Mouse (Mus musculus): ENCODE results near the gene Mgmt. TPM values are rescaled to one million over a fixed set of nuclear protein-coding genes. Genes with fewer than 3 reads are reported as not detected.

Mgmt gene
- 0.66 and 0.90 TPM in 2 replicates for total RNA-seq (2014; rRNA removed)
- 1.3 and 1.4 TPM in 2 replicates for polyA plus RNA-seq (2015; fragmentation: Nextera tagmentation; extraction: Ambion mirVana)

GRCm38 (mm10) chr7:136894106-136894986 is at the start of gene Mgmt:
Gene Mgmt, plus strand, starts transcription at chr7:136894614.
- DNase-seq (ENCODE audit: low spot score) (peak; percentile 87), ATAC-seq (ENCODE audit: low FRiP score) (peak; percentile 90)
- Histone ChIP-seq H3K4me3 (ENCODE audit: low read depth, low read length) (peak within 1 kb of the TSS; percentile 27), H3K4me2 (ENCODE audit: low read depth, low read length, poor library complexity, severe bottlenecking) (peak within 1 kb of the TSS; percentile 58), H3K27ac (ENCODE audit: low read depth, low read length) (no peak within 1 kb of the TSS; the same call in 1 of the 2 replicates), H3K36me3 (ENCODE audit: insufficient read depth, low read length) (no peaks in the 10 kb centered on the region), H3K9ac (replicated peaks; ENCODE audit: low read length, poor library complexity, severe bottlenecking) (peak within 1 kb of the TSS; percentile 33), H3K4me1 (ENCODE audit: insufficient read depth, low read length) (no peaks in the 10 kb centered on the region; the same call in 1 of the 2 replicates), H3K9me3 (ENCODE audit: low read length) (no peaks in the 10 kb centered on the region), H3K27me3 (ENCODE audit: insufficient read depth, low read length) (no peaks in the 10 kb centered on the region)
- TF ChIP-seq CTCF (IDR thresholded peaks at IDR 0.05) = no peak
- WGBS = 12% methylated on average over 33 of the region's 33 CpGs

GRCm38 (mm10) chr7:136844835-136845234 is 49.6 kb upstream of the Mgmt start:
- 61% methylated on average over 5 of the region's 5 CpGs for WGBS
- no peaks in the 10 kb centered on the region for H3K9me3 ChIP-seq (ENCODE audit: low read length)
- ATAC-seq (ENCODE audit: low FRiP score) (no peak), DNase-seq (ENCODE audit: low spot score) (no peak)
- no peak overlapping the region for H3K4me2 ChIP-seq (ENCODE audit: low read depth, low read length, poor library complexity, severe bottlenecking)
- peaks cover 2% of the 10 kb centered on the region; the same call in 1 of the 2 replicates for H3K4me1 ChIP-seq (ENCODE audit: insufficient read depth, low read length)
- H3K4me3 ChIP-seq (ENCODE audit: low read depth, low read length) = no peak overlapping the region
- no peaks in the 10 kb centered on the region for H3K36me3 ChIP-seq (ENCODE audit: insufficient read depth, low read length)
- H3K27me3 ChIP-seq (ENCODE audit: insufficient read depth, low read length) = no peaks in the 10 kb centered on the region
- TF ChIP-seq CTCF (IDR thresholded peaks at IDR 0.05) = no peak
- H3K27ac ChIP-seq (ENCODE audit: low read depth, low read length) = no peak overlapping the region
- H3K9ac ChIP-seq (replicated peaks; ENCODE audit: low read length, poor library complexity, severe bottlenecking) = no peak overlapping the region

GRCm38 (mm10) chr7:136845321-136845720 is 49.1 kb upstream of the Mgmt start:
- Histone ChIP-seq H3K9me3 (ENCODE audit: low read length) (no peaks in the 10 kb centered on the region), H3K27me3 (ENCODE audit: insufficient read depth, low read length) (no peaks in the 10 kb centered on the region), H3K9ac (replicated peaks; ENCODE audit: low read length, poor library complexity, severe bottlenecking) (no peak overlapping the region), H3K4me3 (ENCODE audit: low read depth, low read length) (no peak overlapping the region), H3K4me1 (ENCODE audit: insufficient read depth, low read length) (peaks cover 2% of the 10 kb centered on the region; the same call in 1 of the 2 replicates), H3K27ac (ENCODE audit: low read depth, low read length) (no peak overlapping the region), H3K36me3 (ENCODE audit: insufficient read depth, low read length) (no peaks in the 10 kb centered on the region), H3K4me2 (ENCODE audit: low read depth, low read length, poor library complexity, severe bottlenecking) (no peak overlapping the region)
- no peak for TF ChIP-seq CTCF (IDR thresholded peaks at IDR 0.05)
- 44% methylated on average over 9 of the region's 9 CpGs for WGBS
- ATAC-seq (ENCODE audit: low FRiP score) (no peak), DNase-seq (ENCODE audit: low spot score) (no peak)

- ATAC-seq (ENCODE audit: low FRiP score) (no peak), DNase-seq (ENCODE audit: low spot score) (no peak)
- Histone ChIP-seq H3K4me1 (ENCODE audit: insufficient read depth, low read length) (peaks cover 2% of the 10 kb centered on the region; the same call in 1 of the 2 replicates), H3K4me3 (ENCODE audit: low read depth, low read length) (no peak overlapping the region), H3K4me2 (ENCODE audit: low read depth, low read length, poor library complexity, severe bottlenecking) (no peak overlapping the region), H3K27me3 (ENCODE audit: insufficient read depth, low read length) (no peaks in the 10 kb centered on the region), H3K27ac (ENCODE audit: low read depth, low read length) (no peak overlapping the region), H3K9me3 (ENCODE audit: low read length) (no peaks in the 10 kb centered on the region), H3K36me3 (ENCODE audit: insufficient read depth, low read length) (no peaks in the 10 kb centered on the region), H3K9ac (replicated peaks; ENCODE audit: low read length, poor library complexity, severe bottlenecking) (no peak overlapping the region)
- 42% methylated on average over 10 of the region's 10 CpGs for WGBS
- no peak for TF ChIP-seq CTCF (IDR thresholded peaks at IDR 0.05)
These were observed 48.3 kb upstream of the Mgmt start for GRCm38 (mm10) chr7:136846086-136846620.

GRCm38 (mm10) chr7:136847601-136848000 is 46.8 kb upstream of the Mgmt start:
- Histone ChIP-seq H3K4me3 (ENCODE audit: low read depth, low read length) (no peak overlapping the region), H3K4me1 (ENCODE audit: insufficient read depth, low read length) (no peaks in the 10 kb centered on the region), H3K9me3 (ENCODE audit: low read length) (no peaks in the 10 kb centered on the region), H3K27me3 (ENCODE audit: insufficient read depth, low read length) (no peaks in the 10 kb centered on the region), H3K4me2 (ENCODE audit: low read depth, low read length, poor library complexity, severe bottlenecking) (no peak overlapping the region), H3K9ac (replicated peaks; ENCODE audit: low read length, poor library complexity, severe bottlenecking) (no peak overlapping the region), H3K27ac (ENCODE audit: low read depth, low read length) (no peak overlapping the region), H3K36me3 (ENCODE audit: insufficient read depth, low read length) (no peaks in the 10 kb centered on the region)
- TF ChIP-seq CTCF (IDR thresholded peaks at IDR 0.05) = no peak
- DNase-seq (ENCODE audit: low spot score) (no peak), ATAC-seq (ENCODE audit: low FRiP score) (no peak)
- WGBS = 93% methylated on average over 6 of the region's 6 CpGs

- no peaks in the 10 kb centered on the region for H3K36me3 ChIP-seq (ENCODE audit: insufficient read depth, low read length)
- 85% methylated on average over 8 of the region's 8 CpGs for WGBS
- no peak overlapping the region for H3K4me3 ChIP-seq (ENCODE audit: low read depth, low read length)
- ATAC-seq (ENCODE audit: low FRiP score) (no peak), DNase-seq (ENCODE audit: low spot score) (no peak)
- no peaks in the 10 kb centered on the region for H3K9me3 ChIP-seq (ENCODE audit: low read length)
- no peaks in the 10 kb centered on the region for H3K27me3 ChIP-seq (ENCODE audit: insufficient read depth, low read length)
- H3K4me1 ChIP-seq (ENCODE audit: insufficient read depth, low read length) = no peaks in the 10 kb centered on the region
- H3K4me2 ChIP-seq (ENCODE audit: low read depth, low read length, poor library complexity, severe bottlenecking) = no peak overlapping the region
- no peak for TF ChIP-seq CTCF (IDR thresholded peaks at IDR 0.05)
- no peak overlapping the region for H3K27ac ChIP-seq (ENCODE audit: low read depth, low read length)
- no peak overlapping the region for H3K9ac ChIP-seq (replicated peaks; ENCODE audit: low read length, poor library complexity, severe bottlenecking)
These were observed 45.7 kb upstream of the Mgmt start for GRCm38 (mm10) chr7:136848761-136849160.
